Mouse (Mus musculus) liver, embryonic 15.5 days (tissue): ENCODE data around the gene Slu7. TPM values are rescaled to one million over a fixed set of nuclear protein-coding genes. Genes with fewer than 3 reads are reported as not detected.

Experiments used
- ATAC-seq: fragments of 200-750 bp; cut with Nextera tagmentation; 2 replicates; pipeline ENCODE4 v1.8.0; 2017; ENCODE audit warnings: moderate number of reproducible peaks, mild to moderate bottlenecking, moderate library complexity; ENCODE audit not compliant: insufficient read depth
- H3K27ac ChIP-seq: fragments of 300-500 bp; sonication (generic); replicated peaks from 2 replicates; pipeline ENCODE4 v1.5.1; 2015; ENCODE audit warnings: mild to moderate bottlenecking, inconsistent platforms
- H3K27me3 ChIP-seq: fragments of 300-500 bp; sonication (generic); 2 replicates; pipeline ENCODE4 v1.6.1; 2015; ENCODE audit warnings: mild to moderate bottlenecking, inconsistent platforms
- H3K36me3 ChIP-seq: fragments of 300-500 bp; sonication (generic); replicated peaks from 2 replicates; pipeline ENCODE4 v1.6.1; 2015; ENCODE audit warnings: moderate library complexity, mild to moderate bottlenecking, inconsistent platforms
- H3K4me1 ChIP-seq: fragments of 300-500 bp; sonication (generic); replicated peaks from 2 replicates; pipeline ENCODE4 v1.6.1; 2015; ENCODE audit warnings: inconsistent platforms
- H3K4me2 ChIP-seq: fragments of 300-500 bp; sonication (generic); 2 replicates; pipeline ENCODE4 v1.6.1; 2015; ENCODE audit warnings: moderate library complexity, mild to moderate bottlenecking, inconsistent platforms
- H3K4me3 ChIP-seq: fragments of 300-500 bp; sonication (generic); replicated peaks from 2 replicates; pipeline ENCODE4 v1.5.1; 2015; ENCODE audit warnings: mild to moderate bottlenecking, inconsistent platforms
- H3K9ac ChIP-seq: fragments of 300-500 bp; sonication (generic); 2 replicates; pipeline ENCODE4 v1.6.1; 2015; ENCODE audit warnings: moderate library complexity, mild to moderate bottlenecking, inconsistent platforms
- H3K9me3 ChIP-seq: fragments of 300-500 bp; sonication (generic); replicated peaks from 2 replicates; pipeline ENCODE4 v1.6.1; 2016; ENCODE audit warnings: inconsistent platforms
- WGBS: fragments of 180-500 bp; shearing (Covaris S2); methylation state at CpG from one replicate; pipeline ENCODE4 v1.1.7; 2015; ENCODE audit warnings: mixed read lengths; ENCODE audit not compliant: insufficient replicate concordance; 5-methylcytosine and 5-hydroxymethylcytosine counted together
- polyA plus RNA-seq: library from polyadenylated mRNA; unstranded; fragments of >200 nt; fragmentation: Nextera tagmentation; extraction: Ambion mirVana; gene quantifications from 2 replicates; pipeline ENCODE4 v1.2.1, GENCODE M21; 2015

Gene Slu7
- polyA plus RNA-seq, 1 experiment from 2014 or later, result 24.5 TPM

GRCm38 (mm10) chr11:43485855-43486254 is 52.3 kb downstream of the Slu7 start:
- no peaks in the 10 kb centered on the region for H3K4me1 ChIP-seq
- no peak overlapping the region for H3K4me2 ChIP-seq
- H3K36me3 ChIP-seq, result no peaks in the 10 kb centered on the region
- no peaks in the 10 kb centered on the region for H3K9me3 ChIP-seq
- no peaks in the 10 kb centered on the region for H3K27me3 ChIP-seq
- no peak for ATAC-seq
- H3K4me3 ChIP-seq, result no peak overlapping the region
- 72% methylated on average over 9 of the region's 9 CpGs for WGBS
- H3K27ac ChIP-seq, result no peak overlapping the region
- no peak overlapping the region for H3K9ac ChIP-seq

DNA sequence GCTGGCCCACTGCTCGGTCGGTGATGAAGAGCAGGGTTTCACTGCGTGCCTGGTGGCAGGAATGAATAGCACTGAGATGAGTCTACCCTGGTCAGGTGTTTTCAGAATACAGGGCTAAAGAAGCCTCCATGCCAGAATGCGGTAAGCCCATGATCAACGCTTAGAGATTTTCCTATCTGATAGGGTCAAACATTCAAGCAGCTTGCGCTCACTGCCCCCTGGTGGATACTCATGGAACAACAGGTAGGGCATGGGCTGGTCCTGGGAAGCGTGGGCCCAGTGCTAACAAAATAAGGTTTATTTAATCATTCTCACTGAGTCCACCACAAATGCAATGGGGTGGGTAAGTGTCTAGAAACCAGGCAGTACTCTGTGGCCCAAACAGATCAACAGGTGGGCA is 59.1 kb downstream of the Slu7 start:
- ATAC-seq, result no peak
- Histone ChIP-seq H3K27ac (no peak overlapping the region), H3K4me1 (no peaks in the 10 kb centered on the region), H3K36me3 (no peaks in the 10 kb centered on the region), H3K9me3 (no peaks in the 10 kb centered on the region), H3K4me2 (no peak overlapping the region), H3K9ac (no peak overlapping the region), H3K27me3 (no peaks in the 10 kb centered on the region), H3K4me3 (no peak overlapping the region)
- WGBS, result 33% methylated on average over 7 of the region's 7 CpGs

GRCm38 (mm10) chr11:43493815-43494409 is 60.4 kb downstream of the Slu7 start:
- Histone ChIP-seq H3K4me2 (no peak overlapping the region), H3K27me3 (no peaks in the 10 kb centered on the region), H3K36me3 (no peaks in the 10 kb centered on the region), H3K9ac (no peak overlapping the region), H3K9me3 (no peaks in the 10 kb centered on the region), H3K4me3 (no peak overlapping the region), H3K4me1 (no peaks in the 10 kb centered on the region), H3K27ac (no peak overlapping the region)
- no peak for ATAC-seq
- 28% methylated on average over 6 of the region's 6 CpGs for WGBS

DNA sequence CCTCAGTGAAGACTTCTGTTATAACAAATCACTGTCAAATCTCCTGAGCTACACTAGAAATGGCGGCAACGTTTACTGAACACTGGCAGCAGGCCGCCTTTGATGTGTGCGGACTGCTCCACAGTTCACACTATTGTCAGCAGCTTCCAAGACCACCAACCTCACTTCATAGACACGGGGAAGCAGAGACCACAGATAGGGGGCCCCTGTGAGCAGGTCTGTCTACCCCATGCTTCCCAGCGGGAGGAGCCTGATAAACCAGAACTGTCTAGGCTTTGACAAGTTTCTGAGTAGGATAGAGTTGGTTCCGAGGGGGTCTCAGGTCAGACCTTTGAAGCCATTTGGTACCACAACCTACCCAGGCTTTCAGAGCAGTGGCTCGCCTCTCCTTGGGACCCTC is 61.5 kb downstream of the Slu7 start:
- WGBS, result 49% methylated on average over 8 of the region's 8 CpGs
- Histone ChIP-seq H3K27me3 (no peaks in the 10 kb centered on the region), H3K36me3 (no peaks in the 10 kb centered on the region), H3K4me3 (no peak overlapping the region), H3K4me1 (no peaks in the 10 kb centered on the region), H3K4me2 (no peak overlapping the region), H3K9me3 (no peaks in the 10 kb centered on the region), H3K9ac (no peak overlapping the region), H3K27ac (no peak overlapping the region)
- no peak for ATAC-seq

DNA sequence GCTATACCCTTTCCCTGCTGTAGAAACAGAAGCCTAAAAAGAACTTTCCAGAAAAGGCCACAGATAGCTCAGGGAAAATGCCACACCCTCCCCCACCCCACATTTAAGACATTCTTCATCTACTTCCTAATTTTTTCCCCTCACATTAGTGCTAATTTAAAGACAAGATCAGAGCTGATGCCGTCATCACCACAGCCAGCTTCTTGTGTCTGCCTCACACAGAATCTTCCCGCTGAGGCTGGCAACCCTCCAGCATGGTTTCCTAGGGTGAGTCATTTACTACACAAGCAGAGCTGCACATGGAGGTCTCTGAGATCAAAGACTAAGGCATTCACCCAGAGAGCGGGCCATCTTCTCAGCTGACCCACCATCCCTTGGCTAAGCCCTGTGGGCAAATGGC is 62.0 kb downstream of the Slu7 start:
- WGBS, result 49% methylated on average over 3 of the region's 3 CpGs
- Histone ChIP-seq H3K4me3 (no peak overlapping the region), H3K27me3 (no peaks in the 10 kb centered on the region), H3K9me3 (no peaks in the 10 kb centered on the region), H3K36me3 (no peaks in the 10 kb centered on the region), H3K4me2 (no peak overlapping the region), H3K9ac (no peak overlapping the region), H3K4me1 (no peaks in the 10 kb centered on the region), H3K27ac (no peak overlapping the region)
- ATAC-seq, result no peak

Other genes with a start within 250 kb of the Slu7 start
- gene Pttg1, start 7.5 kb upstream of the Slu7 start, polyA plus RNA-seq, result 40.7 and 42.7 TPM in 2 replicates
- 0.75 and 0.78 TPM in 2 replicates for gene C1qtnf2, start 40.5 kb downstream of the Slu7 start, polyA plus RNA-seq
- gene Ccnjl, start 95.0 kb downstream of the Slu7 start, polyA plus RNA-seq, result 2.0 and 2.3 TPM in 2 replicates
- 0.50 and 0.51 TPM in 2 replicates for gene 4933415A04Rik, start 153.3 kb downstream of the Slu7 start, polyA plus RNA-seq
- not detected in 2 replicates for gene Fabp6, start 167.8 kb downstream of the Slu7 start, polyA plus RNA-seq
- gene Pwwp2a, start 248.3 kb downstream of the Slu7 start, polyA plus RNA-seq, result 8.5 and 10.5 TPM in 2 replicates